Mouse (Mus musculus) liver, postnatal 0 days (tissue): ENCODE results near the gene Bbs9.

Source experiments
- CTCF ChIP-seq: sonication (generic); IDR thresholded peaks from 2 replicates; pipeline ENCODE4 v1.5.1; 2016; ENCODE audit warnings: antibody characterized with exemption, low read depth
- EP300 ChIP-seq: IDR thresholded peaks from 2 replicates; pipeline ENCODE4 v1.6.1; 2016; ENCODE audit warnings: antibody characterized with exemption, low read depth, mild to moderate bottlenecking

DNA sequence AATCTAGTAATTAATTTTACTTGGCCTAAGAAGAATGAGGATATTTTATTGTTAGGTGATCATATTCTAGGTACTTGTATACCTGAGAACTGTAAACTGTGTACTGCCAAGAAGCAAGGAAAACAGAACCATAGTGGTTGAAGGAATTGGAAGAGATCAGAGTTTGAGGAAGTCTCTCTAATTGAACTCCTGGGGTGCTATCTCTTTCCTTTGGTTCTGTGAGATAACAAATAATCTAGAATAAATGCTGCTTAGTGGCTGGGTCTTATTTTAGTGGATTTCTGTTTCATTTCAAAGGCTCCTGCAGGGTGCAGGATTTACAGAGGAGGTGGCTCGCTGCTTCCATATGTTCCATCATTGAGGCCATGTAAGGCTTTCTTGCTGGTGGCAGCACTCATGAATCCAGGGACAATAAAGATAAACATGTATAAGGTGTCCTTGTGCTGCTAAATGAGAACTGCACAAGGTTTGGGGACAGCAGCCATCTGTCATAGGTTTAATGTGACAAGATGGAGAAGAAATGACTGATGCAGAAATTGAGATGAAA is 226.6 kb downstream of the Bbs9 start:
- no peak for TF ChIP-seq CTCF
- TF ChIP-seq EP300, result no peak
